Mouse (Mus musculus): ENCODE measurements around the gene Rnf39. TPM values are rescaled to one million over a fixed set of nuclear protein-coding genes. Genes with fewer than 3 reads are reported as not detected.

The Rnf39 gene
- polyA plus RNA-seq, 1 experiment, result not detected

DNA sequence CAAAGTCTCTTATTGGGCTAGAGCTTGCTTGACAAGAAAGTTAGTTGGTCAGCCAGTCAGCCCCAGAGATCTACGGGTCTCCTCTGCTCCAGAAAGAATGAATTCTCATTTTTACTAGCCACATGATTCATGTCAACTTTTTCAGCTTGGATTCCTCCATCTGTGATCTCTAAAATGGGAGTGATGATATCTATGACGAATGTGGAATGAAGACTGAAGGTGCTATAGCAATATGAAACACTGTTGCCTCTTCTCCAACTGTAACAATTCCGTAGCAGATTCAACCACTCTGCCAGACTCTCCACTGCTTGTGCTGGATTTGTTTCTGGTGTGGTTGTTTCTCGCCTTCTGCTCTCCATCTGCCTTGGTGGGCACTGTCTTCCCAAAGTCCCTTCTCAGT lies 11.6 kb upstream of the Rnf39 start:
- H3K4me3 ChIP-seq (ENCODE audit: insufficient read depth, low read length), result no peak overlapping the region
- no peak overlapping the region for H3K27ac ChIP-seq (ENCODE audit: insufficient read depth, low read depth, low read length)
- TF ChIP-seq CTCF (IDR thresholded peaks at IDR 0.05; ENCODE audit: low read depth, low read length) (no peak), POLR2A (IDR thresholded peaks at IDR 0.05; ENCODE audit: borderline replicate concordance, low read depth, low read length) (no peak)
- no peaks in the 10 kb centered on the region for H3K4me1 ChIP-seq (ENCODE audit: control insufficient read depth, insufficient read depth, low read length)

DNA sequence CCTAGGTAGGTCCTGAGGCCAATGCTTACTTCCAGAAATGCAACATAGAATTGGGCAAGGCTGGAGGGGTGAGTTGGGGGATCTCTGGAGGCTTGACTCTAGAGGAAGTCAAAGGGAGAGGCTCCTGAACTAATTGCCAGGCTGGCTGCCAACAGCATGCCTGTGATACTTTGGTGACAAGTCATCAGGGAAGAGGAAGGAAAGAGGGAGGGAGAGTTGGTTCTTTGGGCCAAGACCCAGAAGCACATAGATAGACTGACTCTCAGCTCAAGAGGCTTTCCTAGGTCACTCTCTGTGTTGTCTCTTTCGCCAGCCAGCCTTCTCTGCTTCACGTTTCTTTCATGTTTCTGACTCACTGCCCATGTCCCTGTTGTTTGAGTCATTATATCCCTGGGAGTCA lies 10.9 kb upstream of the Rnf39 start:
- Histone ChIP-seq H3K27ac (ENCODE audit: insufficient read depth, low read depth, low read length) (no peak overlapping the region), H3K4me1 (ENCODE audit: control insufficient read depth, insufficient read depth, low read length) (no peaks in the 10 kb centered on the region), H3K4me3 (ENCODE audit: insufficient read depth, low read length) (no peak overlapping the region)
- TF ChIP-seq POLR2A (IDR thresholded peaks at IDR 0.05; ENCODE audit: borderline replicate concordance, low read depth, low read length) (no peak), CTCF (IDR thresholded peaks at IDR 0.05; ENCODE audit: low read depth, low read length) (no peak)

DNA sequence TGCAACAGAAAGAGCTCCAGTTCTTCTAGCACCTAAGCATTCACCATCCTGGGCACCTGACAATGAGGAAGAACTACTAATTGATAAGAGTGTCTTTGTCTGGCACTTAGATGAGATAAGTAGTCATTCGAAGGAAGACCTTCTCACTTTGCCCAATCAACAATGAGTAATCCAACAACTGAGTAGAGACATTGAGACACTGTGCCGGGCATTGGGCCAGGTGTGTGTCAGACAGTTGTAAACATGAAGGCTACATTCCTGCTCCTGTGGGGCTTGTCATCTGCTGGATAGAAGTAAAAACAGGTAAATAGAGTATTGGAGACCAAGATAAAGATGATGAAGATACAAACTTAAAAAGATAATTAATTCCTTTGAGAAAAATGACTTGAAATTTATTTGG lies 4.7 kb upstream of the Rnf39 start:
- Histone ChIP-seq H3K4me1 (ENCODE audit: control insufficient read depth, insufficient read depth, low read length) (no peaks in the 10 kb centered on the region), H3K27ac (ENCODE audit: insufficient read depth, low read depth, low read length) (no peak overlapping the region), H3K4me3 (ENCODE audit: insufficient read depth, low read length) (no peak overlapping the region)
- TF ChIP-seq CTCF (IDR thresholded peaks at IDR 0.05; ENCODE audit: low read depth, low read length), result no peak
- no peak for TF ChIP-seq POLR2A (IDR thresholded peaks at IDR 0.05; ENCODE audit: borderline replicate concordance, low read depth, low read length)

DNA sequence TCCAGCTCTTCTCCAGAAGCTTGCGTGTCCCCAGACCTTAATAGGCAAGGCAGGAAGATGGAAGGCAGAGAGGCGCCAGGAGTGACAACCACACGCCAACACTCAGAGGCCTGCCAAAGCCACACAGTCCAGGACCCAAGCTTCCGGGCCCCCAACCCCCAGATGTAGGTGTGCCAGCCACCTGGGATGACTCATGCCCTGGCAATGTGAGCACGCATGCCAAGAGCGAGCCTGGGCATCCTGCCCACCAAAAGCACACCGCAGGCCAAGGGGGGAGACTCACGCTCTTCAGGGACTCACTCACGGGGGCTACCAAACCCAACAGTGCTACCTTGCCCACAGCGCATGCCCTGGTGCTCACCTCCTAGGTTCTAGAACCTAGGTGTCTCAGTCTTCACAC lies 327 bp upstream of the Rnf39 start:
- Histone ChIP-seq H3K4me1 (ENCODE audit: control insufficient read depth, insufficient read depth, low read length) (peaks cover under 1% of the 10 kb centered on the region; the same call in 1 of the 2 replicates), H3K27ac (ENCODE audit: insufficient read depth, low read depth, low read length) (no peak overlapping the region), H3K4me3 (ENCODE audit: insufficient read depth, low read length) (peak overlapping the region; percentile 3; the same call in 1 of the 2 replicates)
- TF ChIP-seq CTCF (IDR thresholded peaks at IDR 0.05; ENCODE audit: low read depth, low read length) (no peak), POLR2A (IDR thresholded peaks at IDR 0.05; ENCODE audit: borderline replicate concordance, low read depth, low read length) (no peak)

DNA sequence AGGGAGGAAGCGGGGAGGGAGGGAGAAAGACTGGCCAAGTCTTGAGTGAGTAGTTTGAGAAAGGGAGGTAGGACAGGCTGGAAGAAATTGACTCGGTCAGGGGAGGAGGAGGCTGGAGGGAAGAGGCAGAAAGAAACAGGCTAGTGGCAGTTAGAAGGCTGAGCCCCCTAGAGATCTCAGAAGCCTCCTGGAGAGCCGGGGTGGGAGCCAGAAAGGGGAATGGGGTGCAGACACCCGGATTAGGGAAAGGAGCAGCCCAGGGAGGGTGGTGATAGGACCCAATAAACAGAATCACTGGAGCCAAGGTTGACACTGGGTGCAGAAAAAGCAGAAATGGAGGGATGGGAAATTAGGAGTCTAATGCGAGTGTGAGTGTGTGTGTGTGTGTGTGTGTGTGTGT lies 973 bp downstream of the Rnf39 start:
- Histone ChIP-seq H3K4me3 (ENCODE audit: insufficient read depth, low read length) (no peak overlapping the region), H3K4me1 (ENCODE audit: control insufficient read depth, insufficient read depth, low read length) (peaks cover 5% of the 10 kb centered on the region; the same call in 1 of the 2 replicates), H3K27ac (ENCODE audit: insufficient read depth, low read depth, low read length) (no peak overlapping the region)
- TF ChIP-seq CTCF (IDR thresholded peaks at IDR 0.05; ENCODE audit: low read depth, low read length) (no peak), POLR2A (IDR thresholded peaks at IDR 0.05; ENCODE audit: borderline replicate concordance, low read depth, low read length) (no peak)

DNA sequence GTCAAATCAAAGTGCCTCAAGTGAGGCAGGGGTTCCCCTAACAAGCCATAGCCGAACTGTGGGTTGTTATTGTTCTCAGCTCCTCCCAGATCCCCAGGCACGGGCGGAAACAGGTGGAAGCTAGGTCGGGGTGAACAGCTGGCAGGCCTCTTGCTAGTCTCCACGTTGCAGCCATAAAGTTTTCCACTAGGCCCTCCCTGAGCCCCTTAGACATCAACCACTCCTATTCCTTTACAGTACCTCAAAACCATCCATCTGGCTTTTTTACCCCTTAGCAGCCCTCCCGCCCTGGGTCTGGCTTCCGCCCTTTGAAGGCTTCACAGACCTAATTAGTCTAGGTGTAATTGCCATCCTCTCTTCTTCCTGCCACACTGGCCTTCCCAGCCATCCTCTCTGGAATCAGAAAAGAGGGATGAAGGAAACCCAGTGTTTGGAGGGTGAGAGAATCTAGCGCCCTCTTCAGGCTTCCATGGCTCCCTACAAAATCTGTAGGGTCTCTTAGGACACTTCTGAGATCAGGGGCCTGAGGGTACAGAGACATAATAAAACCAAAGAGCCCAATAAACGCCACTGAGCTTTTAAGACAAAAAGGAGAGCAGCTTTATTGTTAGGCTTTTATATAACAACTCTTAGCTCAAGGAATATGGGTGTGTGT lies 1.5 kb downstream of the Rnf39 start:
- TF ChIP-seq POLR2A (IDR thresholded peaks at IDR 0.05; ENCODE audit: borderline replicate concordance, low read depth, low read length) (no peak), CTCF (IDR thresholded peaks at IDR 0.05; ENCODE audit: low read depth, low read length) (peak; percentile 17; the same call in 1 of the 2 replicates)
- Histone ChIP-seq H3K4me1 (ENCODE audit: control insufficient read depth, insufficient read depth, low read length) (peaks cover 5% of the 10 kb centered on the region; the same call in 1 of the 2 replicates), H3K27ac (ENCODE audit: insufficient read depth, low read depth, low read length) (no peak overlapping the region), H3K4me3 (ENCODE audit: insufficient read depth, low read length) (no peak overlapping the region)

DNA sequence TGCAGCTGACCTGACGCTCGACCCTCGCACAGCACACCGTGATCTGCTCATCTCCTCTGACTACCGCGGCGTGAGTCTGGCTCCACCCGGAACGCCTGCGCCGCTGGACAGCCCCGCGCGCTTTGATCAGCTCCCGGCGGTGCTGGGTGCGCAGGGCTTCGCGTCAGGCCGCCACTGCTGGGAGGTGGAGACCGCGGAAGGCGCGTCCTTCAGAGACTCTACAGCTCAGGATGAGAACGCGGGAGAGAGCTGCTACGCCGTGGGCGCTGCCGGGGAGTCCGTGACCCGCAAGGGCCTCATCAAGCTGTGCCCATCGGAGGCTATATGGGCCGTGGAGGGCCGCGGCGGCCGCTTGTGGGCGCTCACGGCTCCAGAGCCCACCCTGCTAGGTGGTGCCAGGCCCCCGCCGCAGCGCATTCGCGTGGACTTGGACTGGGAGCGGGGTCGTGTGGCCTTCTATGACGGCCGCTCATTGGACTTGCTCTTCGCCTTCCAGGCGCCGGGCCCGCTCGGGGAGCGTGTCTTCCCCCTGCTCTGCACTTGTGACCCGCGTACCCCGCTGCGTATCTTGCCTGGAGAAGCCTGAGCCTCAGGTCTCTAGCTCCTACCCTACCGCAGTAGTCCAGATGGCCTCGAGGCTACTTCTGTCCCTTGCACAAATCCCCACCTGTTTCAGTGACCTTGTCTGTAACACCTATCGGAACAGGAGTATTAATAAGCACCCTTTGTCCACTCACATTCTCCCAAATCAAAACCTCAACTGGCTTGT lies 4.5 kb downstream of the Rnf39 start:
- Histone ChIP-seq H3K4me1 (ENCODE audit: control insufficient read depth, insufficient read depth, low read length) (peaks cover 12% of the 10 kb centered on the region), H3K4me3 (ENCODE audit: insufficient read depth, low read length) (peak overlapping the region; percentile 47), H3K27ac (ENCODE audit: insufficient read depth, low read depth, low read length) (no peak overlapping the region)
- TF ChIP-seq CTCF (IDR thresholded peaks at IDR 0.05; ENCODE audit: low read depth, low read length) (no peak), POLR2A (IDR thresholded peaks at IDR 0.05; ENCODE audit: borderline replicate concordance, low read depth, low read length) (no peak)

DNA sequence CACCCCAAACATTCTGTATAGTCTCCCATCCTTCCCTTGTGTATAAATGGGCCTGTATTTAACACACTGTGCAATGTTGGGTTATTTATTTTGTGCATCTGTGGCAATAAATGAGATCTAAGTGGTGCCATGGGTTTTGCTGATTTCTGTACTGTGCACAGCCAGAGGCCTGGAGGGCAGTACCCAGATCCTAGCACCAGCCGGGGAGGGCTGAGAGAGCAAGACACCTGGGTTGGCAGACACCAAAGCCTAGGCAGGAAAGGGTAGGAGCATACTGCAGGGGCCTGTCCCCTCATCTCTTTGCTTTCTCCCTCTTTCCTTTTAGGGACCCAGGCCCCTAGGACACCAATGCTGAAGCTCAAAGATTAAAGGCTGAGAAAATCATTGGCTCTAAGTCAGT lies 5.6 kb downstream of the Rnf39 start:
- Histone ChIP-seq H3K4me1 (ENCODE audit: control insufficient read depth, insufficient read depth, low read length) (peaks cover 12% of the 10 kb centered on the region), H3K27ac (ENCODE audit: insufficient read depth, low read depth, low read length) (no peak overlapping the region), H3K4me3 (ENCODE audit: insufficient read depth, low read length) (no peak overlapping the region)
- no peak for TF ChIP-seq CTCF (IDR thresholded peaks at IDR 0.05; ENCODE audit: low read depth, low read length)
- no peak for TF ChIP-seq POLR2A (IDR thresholded peaks at IDR 0.05; ENCODE audit: borderline replicate concordance, low read depth, low read length)

DNA sequence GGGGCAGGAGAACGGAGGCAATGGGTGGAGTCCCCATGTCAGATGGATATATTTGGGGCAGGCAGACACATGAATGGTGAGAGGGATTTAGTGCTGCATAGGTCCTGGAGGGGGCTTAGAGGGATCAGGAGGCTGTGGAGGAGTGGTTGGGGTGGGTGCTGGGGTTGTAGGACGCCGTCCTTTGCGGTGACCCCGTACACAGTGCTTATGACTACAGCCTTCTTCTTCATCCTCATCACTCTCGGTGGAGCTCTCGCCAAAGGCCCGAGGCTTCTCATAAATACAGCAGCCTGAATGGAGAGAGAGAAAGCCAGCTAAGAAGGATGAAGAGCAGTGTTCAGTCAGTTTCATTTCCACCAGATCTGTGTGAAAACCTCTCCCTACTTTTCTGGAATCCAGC lies 6.5 kb downstream of the Rnf39 start:
- no peak for TF ChIP-seq POLR2A (IDR thresholded peaks at IDR 0.05; ENCODE audit: borderline replicate concordance, low read depth, low read length)
- TF ChIP-seq CTCF (IDR thresholded peaks at IDR 0.05; ENCODE audit: low read depth, low read length), result no peak
- no peak overlapping the region for H3K27ac ChIP-seq (ENCODE audit: insufficient read depth, low read depth, low read length)
- no peak overlapping the region for H3K4me3 ChIP-seq (ENCODE audit: insufficient read depth, low read length)
- H3K4me1 ChIP-seq (ENCODE audit: control insufficient read depth, insufficient read depth, low read length), result peaks cover 12% of the 10 kb centered on the region
